Mouse (Mus musculus) bone marrow, adult 2 months (tissue): ENCODE data around the gene Cfap69.

ENCODE experiments used
- CTCF ChIP-seq: fragments of 200-500 bp; IDR thresholded peaks from 2 replicates; pipeline ENCODE4 v1.5.1; 2011; ENCODE audit warnings: low read length, control low read depth; ENCODE audit not compliant: control insufficient read depth, insufficient read depth
- POLR2A ChIP-seq: fragments of 200-500 bp; IDR thresholded peaks from 2 replicates; pipeline ENCODE4 v1.6.1; 2011; ENCODE audit warnings: low read depth, mild to moderate bottlenecking, control low read depth, low read length, borderline replicate concordance; ENCODE audit not compliant: control insufficient read depth

GRCm38 (mm10) chr5:5676082-5676481 lies 12.0 kb upstream of the Cfap69 start:
- no peak for TF ChIP-seq POLR2A
- no peak for TF ChIP-seq CTCF
